Mouse (Mus musculus): ENCODE data around the gene Itgb2.

The Itgb2 gene

GRCm38 (mm10) chr10:77590812-77591211, 60.8 kb downstream of the Itgb2 start:
- DNase-seq = peak; percentile 33

- no peak for DNase-seq
Observed at GRCm38 (mm10) chr10:77591546-77591945, 61.5 kb downstream of the Itgb2 start.

- no peak for DNase-seq
Observed at GRCm38 (mm10) chr10:77596060-77596459, 66.0 kb downstream of the Itgb2 start.

GRCm38 (mm10) chr10:77603021-77603420, 73.0 kb downstream of the Itgb2 start:
- DNase-seq = no peak

GRCm38 (mm10) chr10:77604111-77604510, 74.1 kb downstream of the Itgb2 start:
- no peak for DNase-seq

GRCm38 (mm10) chr10:77604958-77605357, 74.9 kb downstream of the Itgb2 start:
- DNase-seq = no peak

GRCm38 (mm10) chr10:77605368-77605767, 75.3 kb downstream of the Itgb2 start:
- DNase-seq = no peak

- DNase-seq = peak; percentile 92
Observed at GRCm38 (mm10) chr10:77605908-77606826, 76.1 kb downstream of the Itgb2 start, which contains the start of the genes Sumo3 and Gm49325. Gene Sumo3, plus strand, starts transcription at chr10:77606097. Gene Gm49325, plus strand, starts transcription at chr10:77606197.

GRCm38 (mm10) chr10:77606855-77607254, 76.8 kb downstream of the Itgb2 start:
- DNase-seq = no peak

GRCm38 (mm10) chr10:77607441-77607840, 77.4 kb downstream of the Itgb2 start:
- no peak for DNase-seq

- DNase-seq = no peak
Observed at GRCm38 (mm10) chr10:77608589-77608988, 78.5 kb downstream of the Itgb2 start.

- DNase-seq = no peak
Observed at GRCm38 (mm10) chr10:77610221-77610961, 80.3 kb downstream of the Itgb2 start.

- DNase-seq = no peak
Observed at GRCm38 (mm10) chr10:77613409-77613808, 83.4 kb downstream of the Itgb2 start.
